Mouse (Mus musculus) ES-Bruce4 (cell line): ENCODE measurements around the gene Pcyox1. TPM values are rescaled to one million over a fixed set of nuclear protein-coding genes. Genes with fewer than 3 reads are reported as not detected.

Experiments used
- H3K27ac ChIP-seq: 2 replicates; pipeline ENCODE4 v1.5.1; 2012; ENCODE audit warnings: low read length, inconsistent platforms; ENCODE audit not compliant: insufficient read depth
- H3K27me3 ChIP-seq: 2 replicates; pipeline ENCODE4 v1.6.1; 2012; ENCODE audit warnings: mild to moderate bottlenecking, low read length, inconsistent platforms; ENCODE audit not compliant: control insufficient read depth, poor library complexity, insufficient read depth, severe bottlenecking
- H3K36me3 ChIP-seq: 2 replicates; pipeline ENCODE4 v1.6.1; 2012; ENCODE audit warnings: inconsistent platforms, mild to moderate bottlenecking, low read length, moderate library complexity; ENCODE audit not compliant: control insufficient read depth, poor library complexity, insufficient read depth, severe bottlenecking
- H3K4me1 ChIP-seq: one replicate; pipeline ENCODE4 v1.8.1; 2011; ENCODE audit warnings: low read length; ENCODE audit not compliant: control insufficient read depth, insufficient read depth
- H3K4me3 ChIP-seq: 2 replicates; pipeline ENCODE4 v1.5.1; 2011; ENCODE audit warnings: low read depth, mild to moderate bottlenecking, low read length
- H3K9ac ChIP-seq: 2 replicates; pipeline ENCODE4 v1.6.1; 2012; ENCODE audit warnings: low read depth, mild to moderate bottlenecking, inconsistent platforms; ENCODE audit not compliant: poor library complexity, severe bottlenecking
- H3K9me3 ChIP-seq: replicated peaks from 2 replicates; pipeline ENCODE4 v1.6.1; 2012; ENCODE audit warnings: mild to moderate bottlenecking, low read length, inconsistent platforms; ENCODE audit not compliant: control insufficient read depth, poor library complexity, insufficient read depth, severe bottlenecking
- CTCF ChIP-seq: IDR thresholded peaks from one replicate; pipeline ENCODE4 v1.8.1; 2011; ENCODE audit warnings: low read depth, low read length
- EP300 ChIP-seq: IDR thresholded peaks from 2 replicates; pipeline ENCODE4 v1.6.1; 2011; ENCODE audit warnings: low read depth, low read length; ENCODE audit not compliant: insufficient read depth
- POLR2A ChIP-seq: IDR thresholded peaks from one replicate; pipeline ENCODE4 v1.8.1; 2011; ENCODE audit warnings: low read length; ENCODE audit not compliant: insufficient read depth
- polyA plus RNA-seq: library from polyadenylated mRNA; stranded (reverse); fragments of >200 nt; gene quantifications from 2 replicates; pipeline ENCODE4 v1.2.4, GENCODE M21; 2011; ENCODE audit warnings: low read depth; ENCODE audit not compliant: missing spikeins, insufficient read depth, insufficient read length

Pcyox1 gene
- polyA plus RNA-seq, 1 experiment, result 50.1 TPM

DNA sequence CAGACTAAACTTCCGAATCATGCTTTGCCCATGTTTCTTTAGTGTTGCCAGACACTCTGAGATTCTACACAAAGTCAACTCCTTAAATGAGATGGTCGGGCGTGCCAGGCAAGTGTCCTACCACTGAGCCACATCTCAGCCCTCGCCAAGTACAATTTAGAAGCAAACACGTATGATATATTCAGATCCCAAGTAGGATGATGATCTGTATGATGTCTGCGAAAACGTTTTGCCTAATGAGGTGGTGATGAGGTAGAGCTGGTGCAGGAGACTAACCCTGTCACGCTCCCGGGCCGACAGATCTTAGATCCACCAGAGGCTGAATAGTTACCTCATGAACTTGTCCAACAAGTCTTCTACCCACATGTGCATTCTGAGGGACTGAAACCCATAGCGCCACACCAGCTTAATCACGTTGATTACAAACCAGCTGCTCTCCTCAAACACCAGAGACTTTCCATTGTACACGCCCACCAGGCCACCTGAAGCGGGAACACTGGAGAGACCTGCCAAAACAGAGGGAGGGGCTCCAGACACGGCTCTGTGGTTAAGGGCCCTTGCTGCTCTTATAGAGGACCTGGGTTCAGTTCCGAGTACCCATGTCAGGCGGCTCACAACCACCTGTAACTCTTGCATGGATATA is 2.8 kb downstream of the Pcyox1 start:
- no peaks in the 10 kb centered on the region for H3K27me3 ChIP-seq
- TF ChIP-seq CTCF (no peak), EP300 (no peak), POLR2A (no peak)
- H3K36me3 ChIP-seq, result peaks cover 22% of the 10 kb centered on the region
- H3K9ac ChIP-seq, result no peak overlapping the region
- no peak overlapping the region for H3K4me3 ChIP-seq
- no peaks in the 10 kb centered on the region for H3K9me3 ChIP-seq
- H3K27ac ChIP-seq, result no peak overlapping the region
- H3K4me1 ChIP-seq, result no peaks in the 10 kb centered on the region

DNA sequence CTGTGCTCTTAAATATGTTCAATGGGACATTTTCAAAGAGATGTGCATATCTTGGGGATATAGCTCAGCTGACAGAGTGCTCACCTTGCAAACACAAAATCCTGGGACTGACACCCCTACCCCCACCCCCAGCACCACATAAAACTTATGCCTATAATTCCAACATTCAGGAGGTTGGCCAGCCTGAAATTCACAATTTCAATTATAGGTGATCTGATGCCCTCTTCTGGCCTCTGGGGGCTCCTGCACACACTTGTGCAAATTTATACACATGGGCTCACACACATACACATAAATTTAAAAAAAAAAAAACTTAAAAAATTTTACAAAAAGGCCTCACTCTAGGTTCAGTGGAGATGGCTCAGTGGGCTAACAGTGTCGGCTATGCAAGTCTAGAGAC is 3.8 kb downstream of the Pcyox1 start:
- TF ChIP-seq EP300 (no peak), CTCF (no peak), POLR2A (no peak)
- Histone ChIP-seq H3K4me3 (no peak overlapping the region), H3K4me1 (no peaks in the 10 kb centered on the region), H3K9me3 (no peaks in the 10 kb centered on the region), H3K27ac (no peak overlapping the region), H3K36me3 (peaks cover 30% of the 10 kb centered on the region), H3K27me3 (no peaks in the 10 kb centered on the region), H3K9ac (no peak overlapping the region)

DNA sequence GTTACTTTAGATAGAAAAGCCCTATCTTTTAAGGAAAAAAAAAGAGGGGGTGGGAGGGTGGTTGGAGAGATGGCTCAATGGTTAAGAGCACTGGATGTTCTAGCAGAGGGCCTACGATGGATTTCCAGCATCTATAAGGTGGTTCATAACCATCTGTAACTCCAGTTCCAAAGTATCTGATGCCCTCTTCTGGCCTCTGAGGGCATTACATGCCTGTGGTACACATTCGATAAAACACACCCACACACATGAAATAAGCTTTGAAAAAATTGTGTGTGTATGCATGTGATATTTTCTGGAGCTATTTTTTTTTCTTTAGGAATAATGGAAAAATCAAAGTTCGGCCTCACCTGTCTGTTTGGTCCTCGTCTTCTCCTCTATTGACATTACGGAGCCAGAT is 5.6 kb downstream of the Pcyox1 start:
- H3K4me1 ChIP-seq, result no peaks in the 10 kb centered on the region
- no peak overlapping the region for H3K4me3 ChIP-seq
- H3K27ac ChIP-seq, result no peak overlapping the region
- H3K9me3 ChIP-seq, result no peaks in the 10 kb centered on the region
- H3K36me3 ChIP-seq, result peaks cover 34% of the 10 kb centered on the region
- no peaks in the 10 kb centered on the region for H3K27me3 ChIP-seq
- TF ChIP-seq POLR2A (no peak), EP300 (no peak), CTCF (no peak)
- H3K9ac ChIP-seq, result no peak overlapping the region

DNA sequence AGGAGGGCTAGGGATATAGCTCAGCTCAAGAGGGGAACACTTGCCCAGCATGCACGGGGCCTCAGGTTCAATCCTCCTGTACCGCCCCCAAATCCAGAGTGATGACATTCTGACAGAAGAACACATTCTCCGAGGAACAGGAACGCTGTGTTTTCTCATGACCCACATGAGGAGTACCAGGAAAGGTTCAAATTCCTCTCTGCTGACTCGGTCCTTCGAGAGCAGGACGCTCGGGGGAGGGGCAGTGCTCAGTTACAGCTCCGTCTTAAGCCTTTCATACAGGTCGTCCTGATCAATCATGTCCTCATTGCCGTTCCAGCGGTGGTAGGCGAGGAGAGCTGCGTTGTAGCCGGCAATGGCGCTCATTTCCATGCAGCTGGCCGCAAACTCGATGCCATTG is 8.5 kb downstream of the Pcyox1 start:
- Histone ChIP-seq H3K4me3 (no peak overlapping the region), H3K9ac (no peak overlapping the region), H3K9me3 (no peaks in the 10 kb centered on the region), H3K4me1 (no peaks in the 10 kb centered on the region), H3K27ac (no peak overlapping the region), H3K27me3 (no peaks in the 10 kb centered on the region), H3K36me3 (peaks cover 29% of the 10 kb centered on the region)
- TF ChIP-seq EP300 (no peak), POLR2A (no peak), CTCF (no peak)

DNA sequence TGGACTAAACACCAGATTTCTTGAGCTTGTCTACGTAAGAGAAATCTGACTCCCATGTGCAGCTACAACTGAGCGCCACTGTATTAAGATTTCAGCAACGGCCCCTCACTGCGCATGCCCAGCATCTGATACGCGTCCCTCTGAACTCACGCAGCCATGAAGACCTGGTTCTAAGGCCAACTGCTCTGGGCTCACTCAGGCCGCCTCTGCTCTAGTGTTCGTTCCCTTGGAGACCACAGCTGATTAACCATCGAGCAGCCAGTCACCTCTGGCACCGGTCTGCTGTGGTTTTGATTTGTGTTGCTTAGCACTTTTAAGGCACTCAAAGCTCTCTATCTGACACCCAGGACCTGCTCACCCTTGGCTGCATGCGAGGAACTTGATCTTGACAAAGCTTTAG is 9.6 kb downstream of the Pcyox1 start:
- Histone ChIP-seq H3K36me3 (peaks cover 28% of the 10 kb centered on the region), H3K9ac (no peak overlapping the region), H3K4me3 (no peak overlapping the region), H3K4me1 (no peaks in the 10 kb centered on the region), H3K9me3 (no peaks in the 10 kb centered on the region), H3K27ac (no peak overlapping the region), H3K27me3 (no peaks in the 10 kb centered on the region)
- TF ChIP-seq CTCF (no peak), POLR2A (no peak), EP300 (no peak)

DNA sequence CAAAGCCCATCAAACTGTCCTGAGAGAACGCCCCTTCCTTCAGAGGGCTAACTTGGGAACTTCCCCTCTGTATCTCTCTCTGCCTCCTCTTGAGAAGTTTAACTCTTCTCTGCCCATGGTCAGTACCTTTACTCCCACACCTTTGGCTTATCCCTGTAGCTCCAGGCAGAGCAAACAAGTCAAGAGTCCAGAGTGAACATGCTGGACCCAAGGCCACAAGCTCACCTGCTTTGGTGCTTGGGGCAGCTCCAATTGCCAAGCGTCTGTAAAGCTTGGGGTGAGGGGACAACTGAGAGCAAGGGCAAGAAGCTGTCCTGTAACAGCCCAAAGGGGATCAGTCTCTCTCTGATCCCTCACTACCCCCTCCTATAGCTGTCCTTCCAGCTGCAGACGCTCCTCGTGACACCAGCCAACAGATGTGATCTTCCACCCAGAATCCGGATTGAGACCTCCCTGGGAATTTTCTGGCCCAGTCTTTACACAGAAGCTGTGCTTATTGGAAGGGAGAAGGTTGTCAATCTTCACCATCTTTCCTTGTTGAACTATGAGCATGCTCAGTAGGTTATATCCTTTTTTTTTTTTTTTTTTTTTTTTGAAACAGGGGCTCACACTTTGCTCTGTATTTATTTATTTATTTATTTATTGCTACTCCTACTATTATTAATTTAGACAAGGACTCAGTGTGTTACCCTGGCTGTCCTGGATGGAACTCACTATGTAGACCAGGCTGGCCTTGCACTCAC is 11.4 kb downstream of the Pcyox1 start:
- Histone ChIP-seq H3K27me3 (no peaks in the 10 kb centered on the region), H3K4me3 (no peak overlapping the region), H3K36me3 (peaks cover 14% of the 10 kb centered on the region), H3K9ac (no peak overlapping the region), H3K27ac (no peak overlapping the region), H3K4me1 (no peaks in the 10 kb centered on the region), H3K9me3 (no peaks in the 10 kb centered on the region)
- TF ChIP-seq EP300 (no peak), POLR2A (no peak), CTCF (no peak)
